Mouse (Mus musculus) mouse trophoblast stem cell (cell line): ENCODE measurements at regions not wholly inside any gene's neighbourhood (a gene's known extent, or its start where the extent isn't known, plus 50 kb on each side); places are given as distances from the start of the nearest gene placed in this dataset.

Experiments used
- in situ Hi-C, 2 experiments: fragments of 300-500 bp; cut with MseI, MboI; formaldehyde crosslinking; loops; 2 replicates in 1 of 2; 3 replicates in 1 of 2; pipeline ENCODE4 v1.15.1; 2025

GRCm38 (mm10) chr10:111694227-111695200, 188.4 kb downstream of the Phlda1 start:
- in situ Hi-C loops, result no loop called here

GRCm38 (mm10) chr10:111695918-111696760, 190.1 kb downstream of the Phlda1 start:
- in situ Hi-C loops, result no loop called here

GRCm38 (mm10) chr10:111696987-111697386, 190.9 kb downstream of the Phlda1 start:
- in situ Hi-C loops, result no loop called here

DNA sequence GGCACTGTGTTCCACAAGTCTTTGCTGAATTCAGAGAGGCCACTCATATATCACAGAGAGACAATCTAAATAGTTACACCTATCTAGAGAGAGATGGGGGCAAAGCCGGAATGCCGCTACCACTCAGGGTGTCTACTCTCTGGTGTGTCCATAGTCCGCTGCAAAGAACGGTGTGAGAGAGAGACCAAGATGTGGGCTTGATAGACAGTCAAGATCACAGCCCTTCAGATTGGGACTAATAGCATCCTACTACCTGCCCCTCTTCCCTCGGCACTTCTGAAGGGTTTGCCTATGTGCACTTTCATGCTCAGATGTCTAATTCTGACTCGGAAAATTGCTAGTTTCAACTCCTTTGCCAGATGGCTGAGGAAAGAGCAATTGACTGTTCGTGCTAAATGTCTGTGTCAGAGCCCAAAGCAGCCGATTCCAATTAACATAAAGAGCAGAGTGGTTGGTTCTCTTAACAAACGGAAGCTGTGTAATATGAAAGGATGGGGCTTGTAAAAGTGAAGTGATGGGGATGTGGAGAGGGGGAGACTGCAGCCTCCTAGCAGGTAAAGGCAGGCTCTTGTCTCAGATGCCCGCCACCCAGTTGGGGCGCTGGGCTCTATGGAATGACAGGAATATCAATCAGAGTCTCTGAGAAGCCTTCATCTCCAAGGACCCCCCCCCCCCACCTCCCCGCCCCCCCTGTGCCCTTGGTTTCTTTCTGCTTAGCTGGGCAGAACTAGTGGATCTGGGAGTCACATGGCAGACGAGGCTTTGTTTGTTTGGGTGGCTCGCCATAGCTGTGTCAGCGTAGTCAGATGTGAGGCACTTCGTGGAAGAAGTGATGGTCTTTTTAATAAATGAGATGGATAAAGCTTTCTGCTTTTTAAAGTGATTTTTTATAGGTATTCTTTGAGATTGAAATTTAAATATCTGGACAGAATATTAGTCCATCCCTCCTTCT, 193.7 kb downstream of the Phlda1 start:
- in situ Hi-C loops, result no loop called here

DNA sequence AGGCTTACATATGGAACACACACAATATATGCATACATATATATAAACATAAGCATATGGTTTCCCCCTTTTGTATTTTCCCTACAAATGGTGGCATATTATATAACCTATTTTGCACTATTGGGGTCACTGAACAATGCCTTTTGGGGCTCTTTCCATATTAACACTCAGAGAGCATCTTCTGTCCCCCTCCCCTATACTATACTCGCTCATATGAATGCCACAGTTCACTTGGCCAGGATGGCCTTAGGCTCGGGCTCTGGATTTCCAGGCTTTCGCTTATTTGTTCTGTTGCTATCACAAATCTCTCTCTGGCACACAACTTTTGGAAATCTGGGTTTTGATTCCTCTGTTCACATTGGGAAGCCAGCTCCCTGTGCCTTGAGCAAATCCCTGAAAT, 194.5 kb downstream of the Phlda1 start:
- in situ Hi-C loops, result no loop called here

DNA sequence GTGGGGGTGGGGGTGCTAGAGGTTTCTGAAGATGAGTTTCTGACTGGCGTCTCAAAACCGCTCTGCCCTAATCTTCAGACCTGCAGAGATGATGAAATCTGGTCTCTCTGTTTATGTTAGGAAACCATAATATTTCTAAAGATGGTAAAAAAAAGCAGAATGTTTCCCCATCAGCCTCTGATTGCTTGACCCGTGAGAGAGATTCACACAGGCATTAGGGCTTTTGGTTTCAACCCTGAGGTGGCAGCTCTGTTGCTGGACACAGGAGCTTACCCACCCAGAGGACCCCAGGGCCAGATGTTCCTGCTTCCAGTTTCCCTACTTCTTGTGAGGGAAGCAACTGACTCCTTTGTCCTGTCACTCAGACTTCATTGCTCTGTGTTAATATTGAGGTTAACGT, 195.1 kb downstream of the Phlda1 start:
- in situ Hi-C loops, result no loop called here

DNA sequence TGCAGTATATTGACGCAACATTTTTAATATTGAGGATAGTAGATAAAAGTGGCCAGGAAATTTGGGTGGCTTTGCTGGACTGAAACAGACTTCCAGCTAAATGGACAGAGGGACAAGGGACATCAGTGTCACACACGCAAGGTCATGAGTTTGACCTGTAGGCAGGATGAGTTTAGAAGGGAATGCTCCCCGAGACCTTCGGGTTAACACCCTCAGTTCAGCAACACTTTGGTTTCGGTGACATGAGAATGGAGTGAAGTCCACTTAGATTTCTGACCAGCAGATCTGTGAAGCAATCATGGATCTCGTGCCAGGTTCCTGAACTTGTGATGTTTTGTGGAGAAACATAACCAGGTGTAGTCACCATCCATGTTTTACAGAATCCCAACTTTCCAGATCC, 196.3 kb downstream of the Phlda1 start:
- in situ Hi-C loops, result no loop called here

DNA sequence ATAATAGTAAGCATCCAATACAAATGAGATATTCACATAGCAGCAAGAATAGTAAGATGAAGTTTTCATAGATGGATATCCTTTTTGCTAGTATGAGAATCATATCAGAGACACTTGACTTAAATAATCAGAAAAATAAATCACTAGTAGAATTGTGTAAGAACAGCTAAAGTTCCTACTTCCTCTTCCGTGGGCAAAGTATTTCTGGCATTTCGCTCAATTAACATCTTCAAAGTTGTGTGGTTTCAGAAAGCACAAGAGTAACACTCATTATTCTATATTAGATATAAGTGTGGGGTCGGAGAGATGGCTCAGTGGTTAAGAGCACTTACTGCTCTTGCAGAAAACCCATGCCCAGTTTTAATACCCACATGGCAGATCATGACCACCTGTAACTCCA, 197.4 kb downstream of the Phlda1 start:
- in situ Hi-C loops, result no loop called here

- in situ Hi-C loops, result no loop called here
Measured at GRCm38 (mm10) chr10:111711519-111712113, 205.5 kb downstream of the Phlda1 start.

DNA sequence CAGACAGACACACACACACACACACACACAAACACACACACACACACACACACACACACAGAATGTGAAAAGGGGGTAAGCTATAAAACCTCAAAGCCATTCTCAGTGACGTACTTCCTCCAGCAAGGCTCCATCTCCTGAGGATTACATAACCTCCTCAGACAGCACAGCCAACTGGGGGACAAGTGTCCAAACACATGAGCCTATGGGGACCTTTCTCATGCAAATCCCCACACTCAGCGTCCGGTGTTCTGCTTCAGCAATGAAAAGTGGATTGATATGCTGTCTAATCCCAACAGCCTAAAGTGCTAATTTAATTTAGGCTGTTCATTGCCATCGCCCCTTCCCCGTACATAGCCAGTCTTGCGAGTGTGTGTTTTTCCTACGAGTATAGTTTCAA, 206.9 kb downstream of the Phlda1 start:
- in situ Hi-C loops, result no loop called here

DNA sequence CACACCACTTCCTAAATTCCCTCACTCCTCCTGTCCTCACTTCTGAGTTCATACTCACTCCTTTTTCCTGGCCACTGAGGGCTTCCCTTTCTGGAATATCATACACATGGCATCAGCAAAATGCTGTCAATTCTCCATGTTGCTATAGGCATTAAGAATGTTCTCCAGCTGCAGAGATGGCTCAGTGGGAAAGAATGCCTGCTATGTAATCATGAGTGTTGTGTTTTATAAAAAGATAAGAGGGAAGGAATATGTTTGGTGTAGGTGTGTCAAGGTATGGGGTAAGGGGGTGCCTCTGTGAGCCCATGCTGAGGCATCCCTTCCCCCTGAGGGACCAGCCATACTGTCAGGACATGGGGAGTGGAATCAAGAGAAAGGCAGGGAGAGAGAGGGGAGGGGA, 207.6 kb downstream of the Phlda1 start:
- in situ Hi-C loops, result no loop called here

- in situ Hi-C loops, result no loop called here
Measured at GRCm38 (mm10) chr10:111715172-111715571, 209.1 kb downstream of the Phlda1 start.

DNA sequence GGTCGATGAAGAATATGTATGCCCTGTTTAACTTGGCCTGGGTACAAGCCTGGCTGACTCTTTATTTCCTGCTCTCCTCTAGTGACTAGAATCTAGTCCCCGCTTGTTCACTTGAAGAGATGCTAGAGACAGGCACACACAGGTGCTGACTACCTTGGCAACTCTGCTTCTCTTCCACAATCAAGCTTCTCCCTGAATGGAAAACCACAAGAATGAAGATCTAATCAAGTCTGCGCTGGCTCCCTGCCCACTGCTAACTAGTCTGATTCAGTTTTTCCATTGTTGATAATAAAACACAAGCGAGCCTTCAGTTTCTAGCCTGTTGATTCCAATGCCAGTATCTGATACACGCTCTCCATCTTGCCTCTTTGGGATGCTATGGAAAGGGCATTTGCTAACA, 213.5 kb downstream of the Phlda1 start:
- in situ Hi-C loops, result no loop called here

GRCm38 (mm10) chr10:111721068-111721467, 215.0 kb downstream of the Phlda1 start:
- in situ Hi-C loops, result no loop called here

GRCm38 (mm10) chr10:111723885-111724284, 217.8 kb downstream of the Phlda1 start:
- in situ Hi-C loops, result no loop called here

DNA sequence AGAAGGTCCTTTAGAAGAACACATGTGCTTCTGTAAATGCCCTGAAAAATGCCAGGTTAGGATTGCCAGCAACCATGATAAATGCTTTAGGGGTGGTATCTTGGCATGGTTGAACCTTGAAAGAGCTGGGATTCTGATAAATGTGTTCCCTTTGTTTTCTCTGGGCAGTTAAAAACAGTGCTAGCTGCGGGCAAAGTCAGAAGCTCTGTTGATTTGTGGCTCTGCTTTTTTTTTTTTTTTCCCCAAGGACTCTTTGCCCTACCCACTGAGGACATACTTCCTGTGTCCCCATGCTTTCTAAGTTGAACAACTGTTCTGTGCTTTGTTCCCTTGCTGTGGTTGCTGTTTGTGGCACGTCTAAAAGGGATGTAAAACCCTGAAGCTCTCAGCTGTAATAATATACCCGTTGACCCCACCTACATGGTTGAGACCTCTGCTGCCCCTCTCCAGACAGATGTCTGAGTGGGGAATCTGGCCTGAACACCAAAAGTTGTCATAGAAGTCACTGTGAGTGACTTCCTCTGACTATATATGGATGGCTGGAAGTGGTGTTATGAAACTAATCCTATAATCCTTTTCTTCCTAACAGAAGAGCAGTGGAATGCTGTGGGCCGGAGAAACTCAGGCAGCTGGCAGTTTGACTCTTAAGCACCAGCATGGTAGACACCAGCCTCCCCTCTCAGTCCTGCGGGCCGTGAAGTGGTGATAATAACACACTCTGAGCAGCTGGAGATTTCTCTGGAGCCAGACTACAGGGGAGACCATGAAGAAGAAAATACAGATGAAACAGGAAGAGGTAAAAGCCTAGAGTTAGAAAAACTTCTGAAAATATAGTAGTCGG, 218.7 kb downstream of the Phlda1 start:
- in situ Hi-C loops, result no loop called here

GRCm38 (mm10) chr10:111736026-111736425, 229.9 kb downstream of the Phlda1 start:
- in situ Hi-C loops, result no loop called here

GRCm38 (mm10) chr10:111739471-111740138, 232.9 kb upstream of the Krr1 start:
- in situ Hi-C loops, result no loop called here

GRCm38 (mm10) chr10:111740586-111741265, 231.7 kb upstream of the Krr1 start:
- in situ Hi-C loops, result no loop called here
